Mouse (Mus musculus) CH12.LX (cell line): ENCODE measurements around the gene Tmem167. TPM values are rescaled to one million over a fixed set of nuclear protein-coding genes. Genes with fewer than 3 reads are reported as not detected.

ENCODE experiments used
- DNase-seq: peaks from one replicate; pipeline ENCODE4 v3.0.0-alpha.2; 2013; ENCODE audit errors: extremely low read depth
- H3K27ac ChIP-seq: 2 replicates; pipeline ENCODE4 v1.5.1; 2012; ENCODE audit warnings: low read depth, mild to moderate bottlenecking, control low read depth, moderate library complexity; ENCODE audit not compliant: insufficient read depth
- H3K27me3 ChIP-seq: replicated peaks from 2 replicates; pipeline ENCODE3; 2012; ENCODE audit warnings: inconsistent platforms
- H3K36me3 ChIP-seq, 2 experiments: replicated peaks in 1 of 2; 2 replicates each; pipeline versions ENCODE3 to v1.6.1; 2012; ENCODE audit warnings: inconsistent platforms in 1 of 2, low read length in 1 of 2, mild to moderate bottlenecking in 1 of 2, mixed read lengths in 1 of 2, moderate library complexity in 1 of 2; ENCODE audit not compliant: control insufficient read depth in 1 of 2, insufficient read depth in 1 of 2
- H3K4me1 ChIP-seq, 2 experiments: 2 replicates each; pipeline ENCODE4 v1.6.1; 2012; ENCODE audit warnings: inconsistent platforms in 1 of 2, moderate library complexity in 1 of 2; ENCODE audit not compliant: insufficient read depth in 2 of 2, control insufficient read depth in 1 of 2
- H3K4me2 ChIP-seq: 2 replicates; pipeline ENCODE4 v1.6.1; 2012; ENCODE audit warnings: low read depth, mild to moderate bottlenecking, control low read depth; ENCODE audit not compliant: poor library complexity, insufficient read depth, severe bottlenecking
- H3K4me3 ChIP-seq, 3 experiments: fragments of 150-350 bp in 1 of 3; sonication (generic) in 1 of 3; replicated peaks in 1 of 3; 2 replicates each; pipeline versions ENCODE3 to v1.5.1; 2011 to 2012; ENCODE audit warnings: low read depth in 2 of 3, low read length in 2 of 3, mild to moderate bottlenecking in 2 of 3, moderate library complexity in 2 of 3, control low read depth in 1 of 3, improper control_type of control experiment in 1 of 3, inconsistent platforms in 1 of 3, mixed read lengths in 1 of 3; ENCODE audit not compliant: poor library complexity in 1 of 3
- H3K79me2 ChIP-seq: replicated peaks from 2 replicates; pipeline ENCODE4 v1.6.1; 2012; ENCODE audit warnings: mild to moderate bottlenecking, moderate library complexity; ENCODE audit not compliant: control insufficient read depth, poor library complexity, insufficient read depth, severe bottlenecking; ENCODE audit errors: extremely low read depth
- H3K9ac ChIP-seq: 2 replicates; pipeline ENCODE4 v1.6.1; 2012; ENCODE audit warnings: low read depth, mild to moderate bottlenecking, control low read depth, moderate library complexity; ENCODE audit not compliant: insufficient read depth
- H3K9me3 ChIP-seq: replicated peaks from 2 replicates; pipeline ENCODE3; 2012; ENCODE audit warnings: low read length, inconsistent platforms, mixed read lengths
- CHD1 ChIP-seq: IDR thresholded peaks from 2 replicates; pipeline ENCODE4 v1.6.1; 2012; ENCODE audit warnings: low read depth, low read length, improper control_type of control experiment, inconsistent platforms
- CHD2 ChIP-seq: IDR thresholded peaks from 2 replicates; pipeline ENCODE4 v1.6.1; 2011; ENCODE audit warnings: low read length, improper control_type of control experiment
- CTCF ChIP-seq, 2 experiments: IDR thresholded peaks in 1 of 2; conservative IDR thresholded peaks in 1 of 2; 2 replicates each; pipeline ENCODE4 v1.5.1; 2011 to 2012; ENCODE audit warnings: low read depth in 2 of 2, low read length in 2 of 2, improper control_type of control experiment in 1 of 2, inconsistent platforms in 1 of 2, mild to moderate bottlenecking in 1 of 2, moderate library complexity in 1 of 2
- E2F4 ChIP-seq: IDR thresholded peaks from 2 replicates; pipeline ENCODE4 v1.6.1; 2011; ENCODE audit warnings: low read depth, low read length, improper control_type of control experiment; ENCODE audit not compliant: insufficient replicate concordance
- ELF1 ChIP-seq: IDR thresholded peaks from 2 replicates; pipeline ENCODE4 v1.6.1; 2014; ENCODE audit warnings: low read depth, mild to moderate bottlenecking, inconsistent platforms, low read length, improper control_type of control experiment
- EP300 ChIP-seq: IDR thresholded peaks from 2 replicates; pipeline ENCODE4 v1.6.1; 2011; ENCODE audit warnings: low read length, improper control_type of control experiment
- GABPA ChIP-seq: IDR thresholded peaks from 2 replicates; pipeline ENCODE4 v1.6.1; 2012; ENCODE audit warnings: low read depth, low read length, improper control_type of control experiment, inconsistent platforms; ENCODE audit not compliant: insufficient replicate concordance
- HCFC1 ChIP-seq: IDR thresholded peaks from 2 replicates; pipeline ENCODE4 v1.6.1; 2012; ENCODE audit warnings: low read depth, mild to moderate bottlenecking, inconsistent platforms, low read length, improper control_type of control experiment
- JUND ChIP-seq: conservative IDR thresholded peaks from 2 replicates; pipeline ENCODE4 v1.6.1; 2011; ENCODE audit warnings: low read depth, low read length, improper control_type of control experiment
- MAX ChIP-seq: IDR thresholded peaks from 2 replicates; pipeline ENCODE4 v1.6.1; 2011; ENCODE audit warnings: low read length, improper control_type of control experiment
- MAZ ChIP-seq: IDR thresholded peaks from 2 replicates; pipeline ENCODE4 v1.6.1; 2012; ENCODE audit warnings: low read depth, mild to moderate bottlenecking, inconsistent platforms, low read length, improper control_type of control experiment, moderate library complexity
- MYC ChIP-seq: IDR thresholded peaks from 2 replicates; pipeline ENCODE4 v1.6.1; 2011; ENCODE audit warnings: low read depth, mild to moderate bottlenecking, improper control_type of control experiment, low read length
- NELFE ChIP-seq: IDR thresholded peaks from 2 replicates; pipeline ENCODE4 v1.6.1; 2011; ENCODE audit warnings: low read depth, low read length, improper control_type of control experiment
- NRF1 ChIP-seq: IDR thresholded peaks from 2 replicates; pipeline ENCODE4 v1.6.1; 2014; ENCODE audit warnings: low read depth, mild to moderate bottlenecking, inconsistent platforms, low read length, improper control_type of control experiment, moderate library complexity
- PAX5 ChIP-seq: IDR thresholded peaks from 2 replicates; pipeline ENCODE4 v1.6.1; 2012; ENCODE audit warnings: low read length, inconsistent platforms, mixed read lengths
- POLR2A ChIP-seq: IDR thresholded peaks from 2 replicates; pipeline ENCODE4 v1.6.1; 2011; ENCODE audit warnings: low read depth, mild to moderate bottlenecking, improper control_type of control experiment, low read length
- SIN3A ChIP-seq: IDR thresholded peaks from 2 replicates; pipeline ENCODE4 v1.6.1; 2012; ENCODE audit warnings: low read length, improper control_type of control experiment, inconsistent platforms
- SMC3 ChIP-seq: IDR thresholded peaks from 2 replicates; pipeline ENCODE4 v1.6.1; 2011; ENCODE audit warnings: low read depth, low read length, improper control_type of control experiment
- TBP ChIP-seq: conservative IDR thresholded peaks from 2 replicates; pipeline ENCODE4 v1.6.1; 2011; ENCODE audit warnings: low read depth, low read length, improper control_type of control experiment
- USF1 ChIP-seq: IDR thresholded peaks from 2 replicates; pipeline ENCODE4 v1.6.1; 2014; ENCODE audit warnings: low read depth, mild to moderate bottlenecking, inconsistent platforms, low read length, improper control_type of control experiment
- USF2 ChIP-seq: conservative IDR thresholded peaks from 2 replicates; pipeline ENCODE4 v1.6.1; 2011; ENCODE audit warnings: low read depth, low read length, improper control_type of control experiment
- ZMIZ1 ChIP-seq: IDR thresholded peaks from 2 replicates; pipeline ENCODE4 v1.6.1; 2012; ENCODE audit warnings: low read depth, mild to moderate bottlenecking, inconsistent platforms, low read length, improper control_type of control experiment
- ZNF384 ChIP-seq: IDR thresholded peaks from 2 replicates; pipeline ENCODE4 v1.6.1; 2012; ENCODE audit warnings: low read depth, low read length, improper control_type of control experiment, inconsistent platforms
- dilution Hi-C: fragments of 300-500 bp; cut with MboI; formaldehyde crosslinking; loops from 2 replicates; pipeline ENCODE4 v1.14.3; 2020; ENCODE audit warnings: low sequenced_read_pairs; ENCODE audit not compliant: extremely low pct_unique_long_range_greater_than_20kb, extremely low pct_ligation_motif_present
- in situ Hi-C: fragments of 300-500 bp; cut with MboI; formaldehyde crosslinking; loops from 3 replicates; pipeline ENCODE4 v1.14.3; 2019; ENCODE audit warnings: low sequenced_read_pairs, low pct_ligation_motif_present, low pct_unique_long_range_greater_than_20kb, mixed read lengths
- polyA plus RNA-seq: library from polyadenylated mRNA; unstranded; fragments of >175 nt; gene quantifications from 2 replicates; pipeline ENCODE4 v1.2.1, GENCODE M21; 2012; ENCODE audit warnings: low read depth; ENCODE audit not compliant: insufficient read length
- total RNA-seq, 2 experiments: library from RNA; depleted of rRNA; stranded (reverse); fragments of 300-350 nt in 1 of 2; fragments of >200 nt in 1 of 2; gene quantifications; 2 replicates each; pipeline ENCODE4 v1.2.3; 2012 to 2014

Gene Tmem167
- total and polyA plus RNA-seq, 3 experiments, result 14.1 to 38.6 (median 24.5) TPM

DNA sequence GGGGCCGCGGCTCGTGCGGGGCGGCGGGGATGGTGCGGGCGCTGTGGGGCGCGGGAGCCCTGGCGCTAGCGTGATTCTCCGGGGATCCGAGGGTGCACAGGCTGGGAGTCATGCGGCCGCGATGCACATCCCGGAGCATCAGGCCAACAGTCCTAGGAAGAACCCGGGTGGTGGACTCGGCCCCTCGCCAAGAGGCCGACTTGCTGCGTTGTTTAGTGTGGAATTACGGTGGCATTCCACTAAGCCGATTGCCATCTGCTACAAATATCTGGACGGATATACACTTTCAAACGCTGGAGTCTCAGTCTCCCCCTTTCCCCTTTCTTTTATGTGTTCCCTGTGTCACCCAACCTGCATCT, 881 bp downstream of the Tmem167 start:
- dilution Hi-C loops (no loop called here), in situ Hi-C loops (no loop called here)
- Histone ChIP-seq H3K4me2 (peak overlapping the region; percentile 18; the same call in 1 of the 2 replicates), H3K4me1 (peaks cover 0 to 15% of the 10 kb centered on the region in 2 experiments; a peak in 1 of 4 replicates), H3K9me3 (no peaks in the 10 kb centered on the region), H3K79me2 (peaks cover 31% of the 10 kb centered on the region), H3K27ac (no peak overlapping the region), H3K27me3 (no peaks in the 10 kb centered on the region), H3K4me3 (peak overlapping the region; percentile 93 to 94 (median 93)), H3K36me3 (peaks cover 0 to 12% of the 10 kb centered on the region in 2 experiments), H3K9ac (peak overlapping the region; percentile 64)
- no peak for DNase-seq
- TF ChIP-seq CHD2, result no peak
- no peak for TF ChIP-seq MYC
- no peak for TF ChIP-seq GABPA
- TF ChIP-seq CHD1, result no peak
- no peak for TF ChIP-seq MAX
- no peak for TF ChIP-seq ELF1
- no peak for TF ChIP-seq SMC3
- no peak for TF ChIP-seq ZMIZ1
- TF ChIP-seq EP300, result no peak
- no peak for TF ChIP-seq E2F4
- TF ChIP-seq JUND, result no peak
- no peak for TF ChIP-seq POLR2A
- TF ChIP-seq USF1, result no peak
- no peak for TF ChIP-seq NRF1
- no peak for TF ChIP-seq CTCF (conservative IDR thresholded peaks at IDR 0.05 in 1 of 2, IDR thresholded peaks at IDR 0.05 in 1 of 2; ENCODE audit: low read depth in 2 of 2, low read length in 2 of 2)
- no peak for TF ChIP-seq USF2
- no peak for TF ChIP-seq NELFE
- no peak for TF ChIP-seq SIN3A
- TF ChIP-seq TBP, result no peak

GRCm38 (mm10) chr13:90101514-90101913, 12.6 kb downstream of the Tmem167 start:
- no peak for TF ChIP-seq GABPA
- peak; percentile 34; the same call in 1 of the 2 replicates for TF ChIP-seq ZNF384
- no peak for TF ChIP-seq HCFC1
- TF ChIP-seq MAZ, result no peak
- no peak for TF ChIP-seq POLR2A
- TF ChIP-seq PAX5, result no peak
- Histone ChIP-seq H3K4me3 (no peak overlapping the region), H3K9me3 (no peaks in the 10 kb centered on the region), H3K9ac (no peak overlapping the region), H3K27ac (no peak overlapping the region), H3K27me3 (no peaks in the 10 kb centered on the region), H3K4me1 (no peaks in the 10 kb centered on the region), H3K36me3 (peaks cover 19 to 68% of the 10 kb centered on the region in 2 experiments), H3K79me2 (peaks cover 6% of the 10 kb centered on the region; the same call in 1 of the 2 replicates), H3K4me2 (no peak overlapping the region)
- no peak for DNase-seq
- dilution Hi-C loops, result no loop called here
- in situ Hi-C loops, result no loop called here
